Mouse (Mus musculus) embryo, embryonic 11.5 days (tissue): ENCODE measurements at regions not wholly inside any gene's neighbourhood (a gene's known extent, or its start where the extent isn't known, plus 50 kb on each side); places are given as distances from the start of the nearest gene placed in this dataset.

Source experiments
- DNase-seq: peaks from one replicate; pipeline ENCODE4 v3.0.0-alpha.2; 2012; ENCODE audit warnings: low read depth, low spot score

DNA sequence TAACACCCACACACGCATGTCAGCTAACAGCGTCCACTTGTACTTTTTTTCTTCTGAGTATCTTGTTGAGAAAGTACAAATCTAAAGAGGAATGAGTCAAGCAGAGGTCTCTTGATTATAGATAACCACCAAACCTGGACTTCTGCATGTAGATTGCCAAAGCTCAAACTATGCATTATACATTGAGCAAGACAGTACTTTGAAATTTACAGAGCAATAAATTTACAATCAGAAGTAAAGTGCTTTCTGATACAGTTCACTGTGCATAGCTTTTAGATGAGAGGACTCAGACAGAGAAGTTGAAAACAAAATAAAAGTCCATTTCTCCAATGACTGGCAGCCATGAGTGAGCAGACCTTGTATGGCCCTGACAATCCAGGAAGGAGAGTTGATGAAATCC is 597.0 kb downstream of the Efnb2 start:
- DNase-seq = no peak

DNA sequence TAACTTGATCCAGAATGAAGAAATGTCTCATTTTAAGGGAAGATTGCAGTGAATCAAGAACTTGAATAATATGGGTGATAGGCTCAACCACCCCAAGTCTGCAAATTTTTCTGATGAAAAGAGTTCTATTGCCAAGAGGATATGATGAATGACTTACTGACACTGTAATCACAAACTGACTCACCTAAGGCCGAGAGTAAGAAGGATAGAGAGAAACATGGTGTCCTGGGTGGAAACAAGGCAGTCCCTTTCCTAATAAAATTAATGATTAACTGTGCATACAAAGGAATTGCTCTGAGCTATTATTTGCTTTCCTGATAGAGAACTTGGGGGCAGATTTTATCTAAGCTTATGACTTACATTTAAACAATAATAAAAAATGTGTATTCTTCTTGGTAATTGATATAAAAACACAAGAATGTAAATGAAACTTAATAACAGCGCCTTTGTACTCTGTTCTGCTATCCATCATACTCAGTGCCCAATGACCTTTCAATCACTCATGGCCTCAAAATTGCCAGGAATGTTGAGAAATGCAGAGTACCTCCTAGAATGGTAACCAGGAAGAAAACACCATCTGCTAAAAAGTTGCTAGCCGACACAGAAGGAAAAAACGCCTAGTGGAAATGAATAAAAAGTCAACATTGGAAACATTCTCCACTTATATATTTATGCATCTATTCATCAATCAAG is 606.7 kb downstream of the Efnb2 start:
- DNase-seq = no peak

DNA sequence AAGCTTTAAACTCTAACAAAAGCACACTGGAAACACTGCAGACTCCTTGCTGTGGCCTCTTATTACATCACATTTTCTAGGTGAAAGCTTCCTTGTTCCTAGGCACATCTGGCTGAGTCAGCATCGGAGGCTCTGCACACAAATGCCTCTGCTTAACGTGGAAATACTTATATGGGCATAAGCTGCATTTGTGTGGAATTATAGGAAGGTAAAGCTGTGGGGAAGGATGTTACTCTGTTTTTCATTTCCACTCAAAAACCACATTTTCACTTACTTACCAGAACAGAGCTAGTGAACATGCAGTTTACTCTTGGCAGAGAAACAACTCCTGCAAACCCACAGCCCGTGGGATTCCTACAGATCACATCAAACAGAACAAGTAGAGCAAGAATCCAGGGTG is 609.9 kb downstream of the Efnb2 start:
- DNase-seq = no peak

DNA sequence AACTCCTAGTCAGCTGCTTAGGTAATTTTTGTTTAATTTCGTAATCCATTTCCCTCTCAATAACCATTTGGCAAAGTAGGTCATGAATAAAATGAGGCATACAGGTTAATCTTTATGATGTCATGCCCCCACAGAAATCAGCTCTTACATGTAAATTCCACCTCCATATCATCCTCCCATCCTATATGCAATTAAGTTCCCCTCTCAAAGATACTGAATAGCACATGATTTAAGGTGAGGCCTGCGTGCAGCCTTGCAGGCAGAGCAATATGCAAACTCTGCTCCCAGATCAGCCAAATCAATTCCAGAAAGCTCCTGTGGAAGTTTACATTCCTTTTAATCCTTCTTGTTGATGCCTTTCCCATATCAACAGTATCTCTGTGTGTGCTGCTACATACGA is 610.3 kb downstream of the Efnb2 start:
- DNase-seq = no peak

DNA sequence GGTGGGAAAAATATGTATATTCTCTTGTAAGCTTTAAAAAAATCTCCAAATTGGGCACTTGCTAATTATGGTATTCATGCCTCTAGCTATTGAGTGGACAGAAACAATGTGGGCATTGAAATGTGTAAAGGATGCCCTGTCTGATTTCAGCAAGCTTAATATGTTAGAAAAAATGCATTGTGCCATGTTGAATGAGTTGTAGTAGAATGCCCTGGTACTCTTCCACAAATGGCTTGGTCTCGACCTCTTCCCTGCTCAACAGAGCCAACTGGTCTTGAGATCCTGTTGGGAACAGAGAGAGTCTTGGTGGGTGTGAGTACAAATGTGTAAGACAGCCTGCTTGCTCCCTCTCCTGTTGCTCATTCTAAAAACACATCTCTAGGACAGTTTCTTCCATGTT is 616.1 kb downstream of the Efnb2 start:
- no peak for DNase-seq

DNA sequence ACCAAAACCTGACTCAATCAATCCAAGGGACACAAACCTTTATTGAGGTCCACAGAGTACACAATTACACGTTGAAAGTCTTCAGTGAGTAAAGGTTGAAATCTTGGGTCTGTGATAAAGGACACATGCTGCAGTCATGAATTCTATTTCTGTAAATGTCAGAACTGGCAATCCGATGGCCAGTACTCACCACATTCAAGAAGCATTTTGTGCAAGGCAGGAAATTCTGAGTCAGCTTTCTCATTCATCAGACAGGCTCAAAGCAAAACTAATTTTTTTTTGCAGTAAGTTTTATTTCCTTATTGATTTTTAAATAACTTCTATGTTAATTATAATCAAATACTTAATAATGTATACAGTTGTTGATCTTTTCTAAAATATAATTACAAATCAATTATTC is 616.7 kb downstream of the Efnb2 start:
- DNase-seq = no peak

DNA sequence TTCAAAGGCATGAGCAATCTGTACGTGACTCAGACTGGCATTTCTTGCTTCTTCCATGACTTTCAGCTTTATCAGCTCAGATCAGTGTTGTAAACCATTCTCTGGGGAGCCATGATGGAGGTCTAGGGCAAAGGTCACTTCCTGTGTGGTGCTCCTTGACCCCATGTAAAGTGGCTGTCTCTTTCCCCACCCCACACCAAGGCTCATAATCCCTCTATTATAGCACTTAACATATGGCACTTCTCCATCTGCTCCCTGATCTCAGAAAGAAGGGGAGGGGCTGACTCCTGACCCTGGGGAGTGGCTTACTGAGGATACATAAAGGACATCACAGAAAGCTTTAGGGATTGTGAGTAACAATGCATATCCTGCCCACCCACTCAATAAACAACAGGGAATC is 623.1 kb downstream of the Efnb2 start:
- DNase-seq = no peak

DNA sequence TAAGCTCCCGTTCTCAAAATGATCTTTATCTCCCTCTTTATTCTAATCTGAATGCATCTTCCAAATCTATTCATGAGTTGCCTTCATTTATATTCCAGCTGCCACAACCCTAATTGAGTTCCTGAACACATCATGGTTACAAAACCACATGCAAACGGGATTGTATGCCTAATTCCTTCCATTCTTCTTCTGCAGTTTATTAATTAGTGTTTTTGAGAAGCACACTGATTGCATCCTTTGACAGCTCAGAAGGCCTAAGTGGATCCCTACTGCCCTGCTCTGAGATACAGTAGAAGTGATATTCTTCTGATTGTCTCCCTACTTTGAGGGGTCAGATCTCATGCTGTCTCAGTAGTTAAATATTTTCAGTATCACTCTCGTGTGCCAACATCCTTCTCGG is 649.9 kb downstream of the Efnb2 start:
- DNase-seq = no peak

DNA sequence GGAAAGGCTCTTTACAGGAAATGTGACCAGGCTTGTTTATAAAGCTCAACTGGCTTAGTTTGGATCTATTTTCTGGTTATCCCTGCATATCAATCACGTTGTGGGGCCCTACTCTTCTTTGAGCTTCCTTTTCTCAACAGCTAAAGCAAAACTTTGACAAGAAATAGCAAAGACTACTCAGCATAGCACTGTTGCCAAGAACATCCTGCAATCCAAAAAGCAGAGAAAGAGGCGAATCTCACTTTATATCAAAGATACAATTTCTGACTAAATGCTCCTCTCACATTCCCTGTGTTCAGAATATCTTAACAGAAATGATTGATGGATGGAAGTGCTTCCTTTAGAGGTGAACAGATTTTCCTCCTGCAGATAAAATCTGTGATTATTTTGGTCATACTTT is 666.1 kb downstream of the Efnb2 start:
- DNase-seq = no peak

DNA sequence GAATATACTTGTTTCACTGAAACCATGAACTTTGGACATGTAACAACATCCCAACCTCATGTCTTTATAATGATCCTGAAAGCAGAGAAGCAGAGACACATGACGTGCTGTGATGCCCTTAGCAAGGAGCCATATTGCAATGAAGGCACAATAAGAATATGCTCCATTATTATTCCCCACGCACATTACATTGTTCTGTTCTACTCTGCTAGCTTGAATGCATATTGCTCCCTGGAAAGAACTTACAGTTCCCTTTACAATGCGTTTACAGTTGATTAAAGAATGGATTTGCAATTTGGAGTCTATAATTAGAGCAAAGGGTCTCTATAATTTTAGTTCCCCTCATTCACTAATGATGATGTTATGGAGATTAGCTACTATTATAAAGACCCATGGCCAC is 672.2 kb downstream of the Efnb2 start:
- no peak for DNase-seq

DNA sequence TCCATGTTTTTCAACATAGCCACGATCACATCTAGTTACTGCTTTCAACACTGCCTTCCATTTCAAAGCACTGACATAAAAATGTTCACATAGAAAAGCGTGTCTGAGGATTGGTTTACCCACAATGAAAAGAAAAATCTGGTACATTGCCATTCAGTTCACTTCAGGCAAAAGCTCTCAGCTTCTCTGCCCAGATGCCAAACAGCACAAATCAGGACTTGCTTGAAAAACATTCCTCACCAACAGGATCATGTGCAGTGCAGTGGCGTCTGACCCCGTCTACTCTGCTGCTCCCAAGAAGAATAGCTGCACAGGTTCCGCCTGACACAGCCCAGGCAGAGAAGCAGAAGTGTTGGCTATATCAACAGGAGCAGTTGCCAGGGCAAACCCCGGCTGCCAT is 684.0 kb downstream of the Efnb2 start:
- DNase-seq = no peak

DNA sequence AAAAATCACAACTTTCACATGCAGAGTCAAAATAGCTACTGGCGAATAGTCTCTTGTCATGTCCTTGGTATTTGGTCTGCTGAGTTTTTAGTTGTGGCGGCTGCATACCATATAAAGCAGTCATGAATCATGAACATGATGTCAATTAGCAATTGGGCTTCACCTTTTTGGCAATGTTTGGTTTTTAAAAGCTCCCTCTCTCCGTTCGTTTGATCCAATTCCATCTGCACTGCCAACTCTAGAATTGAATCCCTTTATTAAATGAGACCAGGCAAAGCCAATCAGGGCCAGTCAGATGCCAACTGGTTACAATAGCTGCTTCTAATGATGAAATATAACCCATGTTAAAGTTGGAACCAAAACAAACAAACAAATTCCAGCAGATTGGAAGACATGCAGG is 687.3 kb downstream of the Efnb2 start:
- no peak for DNase-seq

DNA sequence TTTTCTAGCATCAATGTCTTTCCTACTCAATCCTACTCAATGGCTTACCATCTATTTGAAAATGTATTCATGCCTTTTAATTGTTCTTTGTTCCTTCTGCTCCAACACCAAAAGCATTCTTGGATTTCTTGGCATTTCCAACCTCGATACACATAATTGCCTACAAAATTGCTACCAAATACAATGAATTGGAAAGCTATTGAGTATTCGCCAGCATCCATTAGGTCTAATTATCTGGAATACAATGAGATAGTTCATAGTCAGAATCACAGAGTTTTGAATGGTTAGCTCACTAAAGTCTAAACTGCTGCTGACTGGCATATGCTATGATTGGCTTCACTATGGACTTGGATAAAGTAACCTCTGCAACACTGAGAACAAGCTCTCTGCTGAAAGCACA is 696.8 kb downstream of the Efnb2 start:
- no peak for DNase-seq

DNA sequence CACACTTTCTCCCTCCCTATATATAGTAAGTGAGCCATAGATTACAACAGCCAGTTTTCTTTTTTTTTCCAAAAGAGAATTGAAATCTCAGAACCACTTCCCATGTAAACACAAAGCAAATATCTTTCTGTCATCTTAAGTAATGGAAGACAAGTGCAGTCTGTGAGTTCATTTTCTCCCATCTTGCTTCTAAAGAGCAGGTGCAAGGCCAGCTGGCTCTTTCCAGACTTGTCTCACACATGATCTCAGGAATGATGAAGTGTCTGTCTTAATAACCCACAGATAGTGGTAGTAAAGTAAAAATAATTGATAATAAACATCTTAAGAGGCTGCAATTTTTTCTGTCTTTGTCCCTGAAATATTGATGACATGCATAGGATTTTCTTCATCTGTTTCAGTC is 704.3 kb downstream of the Efnb2 start:
- DNase-seq = no peak

DNA sequence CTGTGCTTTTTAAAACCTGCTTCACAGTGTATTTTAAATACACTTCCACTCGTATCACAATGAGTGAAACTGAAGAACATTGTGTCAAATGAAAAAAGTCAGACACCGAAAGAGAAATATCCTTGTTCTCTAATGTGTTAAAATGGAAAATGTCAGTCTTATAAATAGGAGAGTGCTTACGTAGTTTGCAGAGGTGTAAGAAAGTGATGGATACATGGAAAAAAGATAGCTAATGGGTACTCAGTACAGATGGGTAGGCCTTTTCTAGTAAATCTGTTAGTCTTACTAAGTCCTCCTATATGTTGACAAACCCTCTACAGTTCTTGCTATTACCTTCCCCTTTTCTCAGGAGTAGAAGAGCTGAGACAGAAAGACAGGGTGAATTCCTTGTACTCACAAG is 706.2 kb downstream of the Efnb2 start:
- no peak for DNase-seq

DNA sequence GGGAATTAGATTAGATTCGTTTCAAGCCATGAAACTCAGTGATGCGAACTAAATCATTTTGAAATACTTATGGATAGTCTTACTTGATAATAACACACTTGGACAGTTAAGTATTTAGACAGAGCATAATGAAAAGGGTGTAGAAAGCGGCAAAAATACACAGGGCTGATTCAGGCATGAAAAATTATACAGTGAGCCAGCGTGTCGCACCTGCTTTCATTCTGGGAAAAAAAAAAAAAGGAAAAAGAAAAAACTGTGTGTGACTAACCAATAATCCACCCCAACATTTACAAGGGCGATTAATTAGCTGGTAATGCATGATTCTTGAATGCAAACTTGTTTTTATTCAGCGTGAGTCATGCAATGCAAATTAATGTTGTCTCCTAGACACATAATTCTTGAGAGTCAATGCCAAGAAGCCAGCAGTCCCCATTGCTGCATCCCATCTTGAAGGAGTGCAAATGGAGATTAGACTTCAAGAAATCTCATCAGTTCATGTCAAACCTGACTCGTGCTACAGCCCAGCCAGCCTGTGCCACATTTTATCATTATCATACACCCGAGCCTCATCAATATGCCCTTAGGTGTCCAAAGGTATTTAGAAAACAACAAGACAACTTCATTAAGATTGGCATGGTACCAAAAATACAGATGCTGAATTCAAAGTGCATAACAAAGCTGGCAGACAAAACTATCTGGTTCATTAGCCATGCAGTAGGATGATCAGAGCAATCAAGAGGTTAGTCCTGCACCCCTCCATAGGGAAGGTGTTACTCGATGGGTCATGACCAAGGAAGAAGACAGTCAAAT is 714.9 kb downstream of the Efnb2 start:
- no peak for DNase-seq

DNA sequence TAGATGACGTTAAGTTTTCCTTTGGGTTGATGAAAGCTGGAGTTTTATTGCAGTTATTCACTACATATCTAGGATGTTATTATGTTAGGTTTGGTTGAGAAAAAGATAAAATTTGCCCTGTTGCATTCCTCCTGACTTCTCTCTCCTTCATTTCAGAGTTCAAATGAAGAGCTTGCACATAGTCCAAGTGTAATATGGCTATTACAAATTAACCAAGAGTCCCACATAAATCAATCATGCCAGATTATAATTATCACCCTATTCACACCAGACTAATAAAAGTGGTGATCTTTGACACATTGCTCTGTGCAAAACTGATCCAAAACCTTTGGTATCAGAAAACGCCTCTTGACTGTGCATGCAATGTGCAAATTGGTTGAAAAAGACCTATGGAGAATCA is 724.4 kb downstream of the Efnb2 start:
- DNase-seq = no peak

DNA sequence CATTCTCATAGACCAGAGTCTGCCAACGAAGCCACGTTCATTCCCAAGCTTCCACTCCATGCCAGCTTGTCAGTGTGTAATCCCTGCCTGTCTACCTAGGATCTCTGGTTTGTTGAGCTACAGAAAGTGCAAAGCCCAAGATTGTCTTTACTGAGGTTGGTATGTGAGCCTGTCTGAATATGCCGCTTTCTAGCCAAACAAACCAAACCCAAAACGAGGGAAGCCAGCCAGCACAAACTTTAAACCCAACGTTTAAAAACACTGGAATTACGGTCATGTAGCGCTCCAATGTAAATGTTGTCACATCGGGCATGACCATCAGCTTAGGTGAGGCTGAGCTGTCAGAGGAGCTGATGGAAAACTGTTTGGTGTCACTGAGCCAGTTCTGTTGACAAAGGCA is 741.6 kb downstream of the Efnb2 start:
- DNase-seq = no peak

DNA sequence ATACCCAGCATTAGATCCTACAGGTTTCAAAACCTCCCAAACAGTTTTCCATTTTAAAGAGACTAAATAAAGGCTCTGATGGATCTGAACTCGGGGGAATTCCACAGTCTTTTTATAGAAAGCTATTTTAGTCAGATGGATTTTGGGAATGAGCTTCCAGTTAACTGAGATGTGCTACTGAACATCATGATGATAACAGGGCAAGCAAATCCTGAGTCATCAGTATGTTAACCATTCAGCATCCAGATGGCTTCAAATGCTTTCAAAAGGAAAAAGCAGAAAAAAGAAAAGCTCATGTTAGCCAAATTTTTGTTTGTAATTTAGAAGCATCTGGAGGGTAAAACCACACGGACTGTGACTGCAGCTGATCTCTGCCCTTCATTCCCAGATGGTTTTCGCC is 766.7 kb downstream of the Efnb2 start:
- no peak for DNase-seq

DNA sequence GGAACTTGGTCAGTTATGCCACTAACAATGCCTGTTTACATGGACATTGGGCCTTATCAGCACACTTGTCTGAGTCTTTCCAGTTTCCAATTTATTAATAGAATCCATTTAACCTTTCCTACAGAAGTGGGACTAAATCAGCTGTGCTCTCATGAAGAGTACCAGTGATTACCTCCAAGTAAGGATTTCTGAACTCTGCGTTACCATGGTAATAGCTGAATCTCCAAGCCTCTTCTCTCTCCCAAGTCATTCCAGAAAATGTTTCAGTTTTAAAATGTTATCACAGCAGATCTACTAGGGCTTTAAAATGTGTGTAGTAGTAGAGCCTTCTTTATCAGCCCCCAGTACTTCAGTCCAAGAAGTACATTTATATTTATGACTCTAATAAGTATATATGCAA is 807.9 kb downstream of the Efnb2 start:
- no peak for DNase-seq

DNA sequence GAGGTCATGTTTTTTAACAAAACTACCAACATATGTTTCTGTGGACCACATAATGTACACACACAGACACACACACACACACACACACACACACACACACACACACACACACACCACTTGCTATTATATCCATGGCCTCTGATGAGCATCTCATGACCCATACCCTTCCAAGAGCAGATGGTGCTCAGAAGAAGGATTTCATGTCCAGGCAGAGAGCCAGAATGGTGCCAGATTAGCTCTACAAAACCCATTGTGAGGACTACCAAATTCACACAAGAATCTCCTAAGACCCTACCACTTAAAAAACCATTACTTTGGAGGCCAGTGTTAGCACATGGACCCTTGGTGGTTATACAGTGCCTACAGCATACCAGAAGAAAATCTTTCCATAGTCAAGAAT is 810.5 kb downstream of the Efnb2 start:
- DNase-seq = no peak

DNA sequence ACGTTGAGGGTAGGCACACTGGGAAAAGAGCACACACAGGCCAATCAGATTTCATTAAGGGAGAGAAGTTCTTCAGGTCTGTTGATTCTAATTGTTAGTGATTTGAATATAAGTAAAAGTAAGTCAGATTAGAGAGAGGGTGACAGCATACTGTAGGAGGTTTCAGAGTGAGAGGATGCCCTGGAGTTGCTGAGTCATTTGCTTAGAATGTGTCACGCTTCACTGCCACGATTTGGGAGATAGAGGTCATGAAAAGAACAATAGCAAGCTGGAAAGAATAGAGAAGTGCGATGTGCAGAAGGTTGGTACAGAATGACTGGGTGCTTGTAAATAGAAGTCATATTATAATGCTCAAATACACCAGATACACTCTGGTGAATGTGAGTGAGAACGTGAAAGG is 829.1 kb downstream of the Efnb2 start:
- DNase-seq = no peak

DNA sequence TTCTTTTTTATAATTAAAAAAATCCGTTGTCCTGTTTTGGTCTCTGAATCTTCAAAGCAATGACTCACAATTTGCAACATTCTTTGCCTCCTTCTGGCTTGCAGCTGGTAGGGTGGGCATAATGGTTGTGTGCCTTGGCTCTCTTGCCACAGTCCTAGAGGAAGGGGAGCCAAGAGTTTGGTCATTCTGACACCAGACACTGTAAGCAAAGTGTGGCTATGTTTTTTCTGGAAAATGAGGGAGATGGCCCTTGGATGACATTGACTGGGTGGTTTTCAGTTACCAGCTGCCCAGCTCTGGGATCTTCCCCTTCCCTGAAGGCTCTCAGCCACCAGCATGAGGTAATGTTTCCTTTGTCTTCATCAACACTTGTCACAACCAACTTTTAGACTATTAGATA is 833.2 kb downstream of the Efnb2 start:
- no peak for DNase-seq

DNA sequence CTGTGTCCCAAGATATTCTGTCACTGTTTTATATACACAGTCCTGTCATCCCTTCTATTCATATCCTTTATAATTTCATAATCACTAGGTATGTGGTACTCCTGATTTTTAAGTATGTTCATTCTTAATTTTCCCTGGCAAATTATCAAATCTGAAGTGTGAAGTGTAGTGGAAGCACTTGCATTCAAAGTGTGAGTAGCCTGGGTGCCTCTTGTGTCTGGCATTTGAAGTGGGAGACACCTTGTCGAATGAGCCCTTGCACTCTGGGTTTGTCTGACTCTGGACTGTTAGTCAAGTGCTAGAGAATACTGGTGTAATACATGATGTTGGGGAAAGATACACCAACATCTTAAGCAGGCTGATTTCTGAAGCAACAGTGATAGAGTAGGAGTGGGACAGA is 852.6 kb downstream of the Efnb2 start:
- no peak for DNase-seq
